Mouse (Mus musculus): ENCODE data around the gene Saysd1. TPM values are rescaled to one million over a fixed set of nuclear protein-coding genes. Genes with fewer than 3 reads are reported as not detected.

Saysd1 gene
- total RNA-seq, 1 experiment from 2014 or later = 5.9 TPM

DNA sequence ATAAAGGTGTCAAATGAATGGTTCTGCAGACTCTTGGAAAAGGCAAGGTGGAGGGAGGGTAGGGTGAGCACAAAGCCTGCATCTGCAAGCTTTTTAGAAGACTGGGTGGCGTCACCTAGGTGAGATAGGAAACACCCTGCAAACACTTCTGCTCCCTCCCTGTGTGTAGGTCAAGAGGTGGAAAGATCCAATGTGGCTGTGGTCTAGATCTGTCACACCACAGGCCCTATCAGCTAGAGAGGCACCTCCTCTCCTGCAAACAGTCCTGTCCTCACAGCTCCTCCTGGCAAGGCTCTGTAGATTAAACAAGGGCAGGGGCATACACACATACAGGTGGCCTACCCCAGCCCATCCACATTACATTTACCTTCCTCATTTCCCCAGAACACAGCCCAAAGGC is 30.1 kb upstream of the Saysd1 start:
- ATAC-seq (replicated peaks; ENCODE audit: insufficient number of reproducible peaks, low FRiP score, low TSS enrichment, poor library complexity, severe bottlenecking) = no peak

GRCm38 (mm10) chr14:20168054-20168453 is 29.7 kb upstream of the Saysd1 start:
- no peak for ATAC-seq (replicated peaks; ENCODE audit: insufficient number of reproducible peaks, low FRiP score, low TSS enrichment, poor library complexity, severe bottlenecking)

DNA sequence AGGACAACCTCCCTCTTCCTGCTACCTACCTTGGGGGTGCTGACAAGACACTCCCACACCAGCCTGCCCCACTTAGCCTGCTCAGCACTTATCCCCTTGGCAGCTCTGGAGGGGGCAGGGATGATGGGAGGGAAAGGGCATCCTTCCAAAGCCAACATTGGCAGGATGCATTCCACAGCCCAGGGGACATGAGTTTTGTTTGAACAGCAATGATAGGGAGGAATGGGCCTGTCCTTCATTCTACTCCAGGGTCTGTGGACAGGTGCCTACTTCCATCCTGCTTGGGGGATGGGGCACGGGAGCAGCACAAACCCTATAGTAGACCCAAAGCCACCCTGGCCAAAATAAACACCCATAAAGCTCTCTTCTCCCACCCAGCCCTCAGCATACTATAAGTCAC is 27.1 kb upstream of the Saysd1 start:
- no peak for ATAC-seq (replicated peaks; ENCODE audit: insufficient number of reproducible peaks, low FRiP score, low TSS enrichment, poor library complexity, severe bottlenecking)

GRCm38 (mm10) chr14:20164438-20164837 is 26.1 kb upstream of the Saysd1 start:
- ATAC-seq (replicated peaks; ENCODE audit: insufficient number of reproducible peaks, low FRiP score, low TSS enrichment, poor library complexity, severe bottlenecking) = no peak

DNA sequence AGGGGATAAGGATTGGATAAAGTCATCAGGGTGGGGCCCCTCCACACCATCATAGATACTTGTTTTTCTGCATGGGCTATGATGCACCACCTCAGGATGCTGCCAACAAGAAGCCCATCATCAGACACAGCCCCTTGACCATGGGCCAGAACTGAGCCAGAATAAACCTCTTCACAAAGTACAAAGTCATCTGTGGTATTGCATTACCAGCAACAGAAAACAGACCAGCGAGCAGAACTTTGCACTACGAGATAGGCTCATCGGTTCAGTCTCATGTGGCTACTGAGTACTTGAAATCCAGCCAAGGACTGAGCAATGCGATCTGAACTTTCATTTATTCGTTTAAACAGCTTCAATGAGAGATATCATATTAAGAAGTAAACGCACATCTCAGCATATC is 24.4 kb upstream of the Saysd1 start:
- no peak for ATAC-seq (replicated peaks; ENCODE audit: insufficient number of reproducible peaks, low FRiP score, low TSS enrichment, poor library complexity, severe bottlenecking)

DNA sequence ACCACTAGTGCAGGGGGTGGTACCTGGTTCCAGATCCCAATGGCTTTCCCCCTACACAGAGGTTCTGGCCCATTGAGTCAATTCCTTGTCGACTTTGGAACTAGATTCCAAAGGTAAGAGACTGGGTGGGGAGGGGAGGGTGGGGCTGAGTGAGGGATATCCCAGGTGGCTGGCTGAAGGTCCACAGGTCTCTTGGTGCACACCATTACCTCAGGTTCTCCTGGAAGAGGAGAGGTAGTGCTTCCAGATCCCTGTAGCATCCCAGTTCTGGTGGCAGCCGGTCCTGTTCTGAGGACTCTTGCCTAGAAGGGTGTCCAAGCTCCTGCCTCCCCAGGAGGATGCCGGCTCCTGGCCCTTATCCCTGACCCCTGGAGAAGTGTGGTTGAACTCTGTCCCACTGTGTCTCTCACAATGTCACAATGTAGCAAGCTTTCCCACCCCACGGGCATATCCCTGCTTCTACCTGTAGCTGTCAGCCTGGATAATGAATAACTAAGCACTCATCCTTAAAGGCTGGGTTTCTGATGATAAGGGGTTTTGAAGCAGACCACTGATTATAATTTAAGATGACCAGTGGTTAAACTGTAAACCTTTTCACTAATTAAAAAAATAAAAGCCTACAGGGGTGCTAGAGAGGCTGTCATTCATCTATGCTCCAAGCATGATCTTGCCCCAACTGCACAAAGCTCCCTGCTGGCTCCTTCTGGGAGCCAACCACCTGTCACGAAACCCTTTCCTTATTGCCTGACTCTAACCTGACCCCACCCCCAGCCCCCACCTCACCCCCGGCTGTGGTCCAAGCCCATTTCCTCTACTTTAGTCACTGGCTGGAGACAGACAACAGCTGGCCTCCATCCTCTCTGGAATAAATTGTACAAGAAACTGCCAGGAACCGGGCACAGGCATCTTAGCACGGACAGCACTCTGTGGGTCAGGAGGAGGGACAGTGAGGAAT is 20.7 kb upstream of the Saysd1 start:
- ATAC-seq (replicated peaks; ENCODE audit: insufficient number of reproducible peaks, low FRiP score, low TSS enrichment, poor library complexity, severe bottlenecking) = no peak

GRCm38 (mm10) chr14:20157595-20157994 is 19.3 kb upstream of the Saysd1 start:
- no peak for ATAC-seq (replicated peaks; ENCODE audit: insufficient number of reproducible peaks, low FRiP score, low TSS enrichment, poor library complexity, severe bottlenecking)

DNA sequence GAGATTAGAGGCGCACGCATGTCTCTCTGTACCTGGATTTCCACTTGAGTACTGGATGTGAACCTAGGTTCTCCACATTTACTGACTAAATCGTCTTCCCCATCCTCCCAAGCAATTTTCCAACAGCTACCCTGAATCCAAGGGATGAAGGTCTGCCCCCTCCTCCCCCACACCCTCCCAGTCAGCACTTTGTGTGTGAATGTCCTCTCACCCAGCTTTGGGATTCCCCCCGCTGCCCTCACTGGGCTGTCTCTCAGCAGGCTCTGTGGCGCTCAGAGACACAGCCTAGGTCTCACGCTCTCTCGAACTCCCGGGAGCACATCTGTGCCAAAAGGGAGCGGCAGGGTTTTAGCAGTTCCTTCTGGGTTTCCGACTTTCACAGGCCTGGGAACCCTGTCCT is 17.4 kb upstream of the Saysd1 start:
- no peak for ATAC-seq (replicated peaks; ENCODE audit: insufficient number of reproducible peaks, low FRiP score, low TSS enrichment, poor library complexity, severe bottlenecking)

DNA sequence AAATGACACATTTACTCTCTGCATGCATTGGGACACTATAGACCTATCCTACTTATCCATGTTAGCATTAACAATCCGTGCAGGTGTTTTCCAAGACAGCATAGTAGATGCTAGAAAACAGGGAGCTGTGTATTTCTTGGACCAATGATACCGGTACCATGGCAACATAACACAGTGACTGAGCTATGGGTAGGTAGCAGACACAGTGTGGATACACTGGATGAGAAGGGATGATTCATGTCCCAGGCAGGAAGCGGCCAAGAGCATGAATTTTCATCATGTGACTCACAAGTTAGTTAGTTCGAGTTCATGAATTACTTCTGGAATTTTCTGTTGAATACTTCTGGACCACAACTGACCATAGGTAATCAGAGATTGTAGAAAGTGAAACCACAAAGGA is 16.6 kb upstream of the Saysd1 start:
- no peak for ATAC-seq (replicated peaks; ENCODE audit: insufficient number of reproducible peaks, low FRiP score, low TSS enrichment, poor library complexity, severe bottlenecking)

GRCm38 (mm10) chr14:20154245-20154644 is 15.9 kb upstream of the Saysd1 start:
- no peak for ATAC-seq (replicated peaks; ENCODE audit: insufficient number of reproducible peaks, low FRiP score, low TSS enrichment, poor library complexity, severe bottlenecking)

DNA sequence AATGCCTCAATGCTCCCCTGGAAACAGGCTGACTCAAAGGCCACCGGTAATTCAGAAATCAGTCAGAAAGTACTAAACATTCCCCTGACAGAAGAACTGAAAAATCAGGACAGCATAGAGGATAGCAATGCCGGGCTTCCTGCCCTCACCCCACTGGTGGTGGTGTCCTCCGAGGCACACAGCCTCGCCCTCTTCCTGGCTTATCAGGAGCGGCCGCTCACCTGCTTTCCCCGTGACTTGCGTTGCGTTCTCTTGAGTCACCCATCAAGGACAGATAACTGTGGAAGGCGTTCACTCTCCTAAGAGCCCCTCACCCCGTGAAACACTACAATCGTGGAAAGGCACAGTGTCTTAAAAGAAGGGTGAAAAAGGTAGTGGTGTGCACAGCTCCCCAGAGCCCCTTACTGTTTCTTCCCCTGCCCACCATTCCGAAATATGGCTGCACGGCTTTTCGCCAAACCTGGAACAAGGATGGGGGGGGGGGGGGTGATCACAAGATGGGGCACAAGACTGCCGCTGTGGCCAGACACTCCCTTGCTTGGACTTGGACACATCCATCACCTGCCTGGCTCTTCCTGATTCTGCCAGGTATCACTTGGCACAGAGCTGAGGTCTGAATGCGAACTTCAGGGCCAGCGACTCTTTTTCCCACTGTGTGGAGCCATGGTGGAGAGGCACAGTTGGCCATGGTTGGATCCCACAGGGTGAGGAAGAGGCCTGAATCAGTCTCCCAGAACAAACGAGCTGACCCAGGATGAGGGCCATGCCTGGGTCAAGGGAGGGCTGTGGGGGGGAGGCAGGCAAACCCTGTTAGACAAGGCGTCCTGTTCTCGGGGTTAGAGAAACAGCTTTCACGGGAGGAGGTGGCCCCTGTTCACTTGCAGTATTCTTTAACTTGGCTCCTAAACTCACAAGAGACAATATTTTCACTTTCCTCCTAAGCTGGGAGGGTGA is 11.1 kb upstream of the Saysd1 start:
- no peak for ATAC-seq (replicated peaks; ENCODE audit: insufficient number of reproducible peaks, low FRiP score, low TSS enrichment, poor library complexity, severe bottlenecking)

DNA sequence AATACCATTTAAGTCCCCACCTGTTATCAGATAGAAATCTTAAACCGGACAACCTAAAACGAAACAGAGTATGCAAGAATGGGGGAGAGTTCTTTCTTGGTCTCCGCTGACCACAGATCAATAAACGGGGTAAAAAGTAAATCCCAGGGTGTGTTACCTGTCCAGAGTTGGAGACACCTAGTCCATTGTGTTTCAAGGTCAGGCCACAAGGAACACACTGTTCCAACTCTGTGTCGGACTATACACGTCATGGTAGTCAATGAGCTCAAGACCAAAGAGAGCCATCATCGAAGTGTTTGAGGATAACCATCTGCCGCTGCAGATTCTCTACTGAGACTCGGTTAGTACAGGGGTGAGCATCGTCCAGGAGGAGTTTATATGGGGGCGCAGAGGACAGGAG is 10.2 kb upstream of the Saysd1 start:
- ATAC-seq (replicated peaks; ENCODE audit: insufficient number of reproducible peaks, low FRiP score, low TSS enrichment, poor library complexity, severe bottlenecking) = no peak

- ATAC-seq (replicated peaks; ENCODE audit: insufficient number of reproducible peaks, low FRiP score, low TSS enrichment, poor library complexity, severe bottlenecking) = no peak
Observed at GRCm38 (mm10) chr14:20147854-20148253, 9.5 kb upstream of the Saysd1 start.

- ATAC-seq (replicated peaks; ENCODE audit: insufficient number of reproducible peaks, low FRiP score, low TSS enrichment, poor library complexity, severe bottlenecking) = no peak
Observed at GRCm38 (mm10) chr14:20144093-20144492, 5.8 kb upstream of the Saysd1 start.

- ATAC-seq (replicated peaks; ENCODE audit: insufficient number of reproducible peaks, low FRiP score, low TSS enrichment, poor library complexity, severe bottlenecking) = no peak
Observed at GRCm38 (mm10) chr14:20134965-20135671, 3.2 kb downstream of the Saysd1 start.

- no peak for ATAC-seq (replicated peaks; ENCODE audit: insufficient number of reproducible peaks, low FRiP score, low TSS enrichment, poor library complexity, severe bottlenecking)
Observed at GRCm38 (mm10) chr14:20128162-20128561, 10.2 kb downstream of the Saysd1 start.

GRCm38 (mm10) chr14:20127406-20128087 is 10.8 kb downstream of the Saysd1 start:
- ATAC-seq (replicated peaks; ENCODE audit: insufficient number of reproducible peaks, low FRiP score, low TSS enrichment, poor library complexity, severe bottlenecking) = no peak

DNA sequence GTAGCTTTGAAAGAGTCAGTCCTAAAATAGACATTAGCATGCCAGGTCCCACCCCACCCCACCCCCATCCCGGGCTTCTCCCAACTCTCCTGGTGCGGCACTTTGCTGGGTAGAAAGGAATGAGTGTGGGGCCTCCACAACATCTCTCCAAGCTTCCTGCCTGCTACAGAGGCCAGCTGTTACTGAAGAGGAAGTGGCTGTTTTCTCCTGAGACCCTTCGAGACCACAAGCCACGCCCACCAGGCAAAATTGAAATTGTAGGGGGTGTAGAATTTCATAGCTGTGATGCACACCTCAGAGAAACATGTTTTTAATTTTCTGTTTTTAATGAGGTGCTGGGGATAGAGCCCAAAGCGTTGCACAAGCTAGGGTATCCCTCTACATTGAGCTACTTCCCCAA is 17.5 kb downstream of the Saysd1 start:
- ATAC-seq (replicated peaks; ENCODE audit: insufficient number of reproducible peaks, low FRiP score, low TSS enrichment, poor library complexity, severe bottlenecking) = no peak

Measured in monocyte, adult 5-6 weeks (primary cell).